Mouse (Mus musculus) MEL (cell line): ENCODE results near the gene 2010300C02Rik. TPM values are rescaled to one million over a fixed set of nuclear protein-coding genes. Genes with fewer than 3 reads are reported as not detected.

ENCODE experiments used
- DNase-seq: peaks from one replicate; pipeline ENCODE4 v3.0.0; 2011; ENCODE audit warnings: low read depth, low spot score
- H3K27ac ChIP-seq: 2 replicates; pipeline ENCODE4 v1.5.1; 2012; ENCODE audit warnings: low read depth, mild to moderate bottlenecking, control low read depth, low read length, moderate library complexity; ENCODE audit not compliant: control insufficient read depth
- H3K27me3 ChIP-seq, 2 experiments: fragments of 150-350 bp in 1 of 2; sonication (generic) in 1 of 2; 2 replicates each; pipeline ENCODE4 v1.6.1; 2012; ENCODE audit warnings: low read length in 2 of 2, mild to moderate bottlenecking in 2 of 2, improper control_type of control experiment in 1 of 2, moderate library complexity in 1 of 2; ENCODE audit not compliant: insufficient read depth in 2 of 2, control insufficient read depth in 1 of 2
- H3K36me3 ChIP-seq, 2 experiments: 2 replicates each; pipeline ENCODE4 v1.6.1; 2012 to 2014; ENCODE audit warnings: low read length in 2 of 2, improper control_type of control experiment in 1 of 2, inconsistent platforms in 1 of 2, mild to moderate bottlenecking in 1 of 2; ENCODE audit not compliant: insufficient read depth in 2 of 2, control insufficient read depth in 1 of 2
- H3K4me1 ChIP-seq, 2 experiments: fragments of 150-350 bp in 1 of 2; sonication (generic) in 1 of 2; 2 replicates each; pipeline ENCODE4 v1.6.1; 2012; ENCODE audit warnings: low read length in 2 of 2, improper control_type of control experiment in 1 of 2, mild to moderate bottlenecking in 1 of 2; ENCODE audit not compliant: insufficient read depth in 2 of 2, control insufficient read depth in 1 of 2
- H3K4me3 ChIP-seq, 2 experiments: fragments of 150-350 bp in 1 of 2; sonication (generic) in 1 of 2; 2 replicates each; pipeline ENCODE4 v1.5.1; 2012; ENCODE audit warnings: low read depth in 2 of 2, low read length in 2 of 2, mild to moderate bottlenecking in 2 of 2, moderate library complexity in 2 of 2, control low read depth in 1 of 2, improper control_type of control experiment in 1 of 2; ENCODE audit not compliant: control insufficient read depth in 1 of 2, insufficient read depth in 1 of 2
- H3K79me2 ChIP-seq: 2 replicates; pipeline ENCODE4 v1.6.1; 2012; ENCODE audit warnings: mild to moderate bottlenecking, low read length, moderate library complexity; ENCODE audit not compliant: control insufficient read depth, poor library complexity, insufficient read depth
- H3K9ac ChIP-seq: 2 replicates; pipeline ENCODE4 v1.6.1; 2012; ENCODE audit warnings: low read depth, mild to moderate bottlenecking, control low read depth, low read length, moderate library complexity; ENCODE audit not compliant: control insufficient read depth, poor library complexity, severe bottlenecking
- H3K9me3 ChIP-seq: fragments of 150-350 bp; sonication (generic); replicated peaks from 2 replicates; pipeline ENCODE4 v1.6.1; 2012; ENCODE audit warnings: mild to moderate bottlenecking, low read length, improper control_type of control experiment, moderate library complexity; ENCODE audit not compliant: insufficient read depth
- CHD1 ChIP-seq: IDR thresholded peaks from 2 replicates; pipeline ENCODE4 v1.6.1; 2012; ENCODE audit warnings: low read depth, mild to moderate bottlenecking, inconsistent platforms, low read length, improper control_type of control experiment
- CHD2 ChIP-seq: IDR thresholded peaks from 2 replicates; pipeline ENCODE4 v1.6.1; 2011; ENCODE audit warnings: low read length, improper control_type of control experiment
- CTCF ChIP-seq, 3 experiments: IDR thresholded peaks in 2 of 3; conservative IDR thresholded peaks in 1 of 3; 2 replicates each; pipeline ENCODE4 v1.5.1; 2011 to 2012; ENCODE audit warnings: low read length in 3 of 3, low read depth in 2 of 3, mild to moderate bottlenecking in 2 of 3, improper control_type of control experiment in 1 of 3, inconsistent platforms in 1 of 3, mixed read lengths in 1 of 3, moderate library complexity in 1 of 3; ENCODE audit not compliant: control insufficient read depth in 1 of 3, insufficient read depth in 1 of 3, poor library complexity in 1 of 3, severe bottlenecking in 1 of 3
- ELF1 ChIP-seq: IDR thresholded peaks from 2 replicates; pipeline ENCODE4 v1.6.1; 2014; ENCODE audit warnings: low read depth, mild to moderate bottlenecking, inconsistent platforms, low read length, improper control_type of control experiment, moderate library complexity
- GATA1 ChIP-seq: IDR thresholded peaks from 2 replicates; pipeline ENCODE4 v1.6.1; 2011; ENCODE audit warnings: low read depth, low read length, improper control_type of control experiment
- JUND ChIP-seq: IDR thresholded peaks from 2 replicates; pipeline ENCODE4 v1.6.1; 2011; ENCODE audit warnings: low read depth, mild to moderate bottlenecking, improper control_type of control experiment, low read length
- MXI1 ChIP-seq: IDR thresholded peaks from 2 replicates; pipeline ENCODE4 v1.6.1; 2011; ENCODE audit warnings: mild to moderate bottlenecking, low read depth, low read length, improper control_type of control experiment
- NELFE ChIP-seq: IDR thresholded peaks from 2 replicates; pipeline ENCODE4 v1.6.1; 2011; ENCODE audit warnings: low read depth, low read length, improper control_type of control experiment
- POLR2A ChIP-seq, 2 experiments: IDR thresholded peaks; 2 replicates each; pipeline ENCODE4 v1.6.1; 2011 to 2012; ENCODE audit warnings: low read length in 2 of 2, mild to moderate bottlenecking in 2 of 2, control low read depth in 1 of 2, improper control_type of control experiment in 1 of 2, low read depth in 1 of 2, moderate library complexity in 1 of 2; ENCODE audit not compliant: control insufficient read depth in 1 of 2, insufficient read depth in 1 of 2, poor library complexity in 1 of 2
- RAD21 ChIP-seq: IDR thresholded peaks from 2 replicates; pipeline ENCODE4 v1.6.1; 2011; ENCODE audit warnings: mild to moderate bottlenecking, low read depth, low read length, improper control_type of control experiment
- SIN3A ChIP-seq: IDR thresholded peaks from 2 replicates; pipeline ENCODE4 v1.6.1; 2012; ENCODE audit warnings: low read length, improper control_type of control experiment, inconsistent platforms
- SMC3 ChIP-seq: IDR thresholded peaks from 2 replicates; pipeline ENCODE4 v1.6.1; 2011; ENCODE audit warnings: low read depth, low read length, improper control_type of control experiment
- TBP ChIP-seq: IDR thresholded peaks from 2 replicates; pipeline ENCODE4 v1.8.0; 2011; ENCODE audit warnings: low read depth, low read length, improper control_type of control experiment
- UBTF ChIP-seq: IDR thresholded peaks from 2 replicates; pipeline ENCODE4 v1.6.1; 2012; ENCODE audit warnings: low read depth, mild to moderate bottlenecking, inconsistent platforms, low read length, improper control_type of control experiment, moderate library complexity, borderline replicate concordance; ENCODE audit not compliant: insufficient read depth
- polyA plus RNA-seq, 2 experiments: library from polyadenylated mRNA; stranded (reverse) in 1 of 2; unstranded in 1 of 2; fragments of >175 nt in 1 of 2; fragments of >200 nt in 1 of 2; gene quantifications; 2 replicates each; pipeline versions ENCODE4 v1.2.1 to v1.2.4; 2012; ENCODE audit warnings: low replicate concordance in 2 of 2, low read depth in 1 of 2; ENCODE audit not compliant: insufficient read length in 2 of 2, insufficient read depth in 1 of 2, missing spikeins in 1 of 2
- total RNA-seq: library from RNA; depleted of rRNA; stranded (reverse); fragments of 300-350 nt; gene quantifications from 2 replicates; pipeline ENCODE4 v1.2.3, GENCODE M21; 2012

2010300C02Rik gene
- total and polyA plus RNA-seq, 3 experiments: not detected

DNA sequence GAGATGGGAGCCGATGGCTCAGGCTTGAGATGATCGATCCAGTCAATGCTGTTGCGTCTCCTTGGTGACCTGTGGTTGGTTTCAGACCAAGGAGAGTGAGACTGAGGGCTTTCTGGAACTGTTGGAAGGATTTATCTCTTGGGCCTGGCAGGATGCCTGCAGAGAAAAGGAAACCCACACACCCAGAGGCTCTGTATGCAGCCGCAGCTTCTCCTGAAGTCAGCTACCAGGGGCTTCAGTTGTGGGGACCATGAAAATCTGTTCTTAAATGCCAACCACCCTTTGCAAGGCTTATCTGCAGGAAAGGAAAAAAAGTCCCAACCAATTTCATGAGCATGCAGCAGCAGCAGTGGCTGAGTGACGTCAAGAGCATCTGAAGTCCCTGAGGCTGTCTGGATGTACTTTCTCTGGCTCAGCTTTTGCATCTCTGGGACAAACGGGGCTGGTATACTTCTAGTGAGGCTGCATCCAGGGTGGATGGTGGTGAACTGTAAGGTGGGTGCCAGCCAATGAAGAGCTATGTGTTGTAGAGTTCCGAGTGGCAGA is 42.8 kb downstream of the 2010300C02Rik start:
- Histone ChIP-seq H3K4me3 (no peak overlapping the region), H3K4me1 (no peaks in the 10 kb centered on the region)
- TF ChIP-seq RAD21 (no peak), GATA1 (no peak), SIN3A (no peak), POLR2A (IDR thresholded peaks at IDR 0.05; ENCODE audit: control insufficient read depth in 1 of 2, insufficient read depth in 1 of 2, low read depth in 1 of 2, low read length in 2 of 2, poor library complexity in 1 of 2) (no peak), MXI1 (no peak), NELFE (no peak), UBTF (no peak)
- TF ChIP-seq, all 39 proteins: peak for 0
- Histone ChIP-seq H3K36me3 (no peaks in the 10 kb centered on the region), H3K9me3 (no peaks in the 10 kb centered on the region), H3K79me2 (no peaks in the 10 kb centered on the region), H3K27ac (no peak overlapping the region), H3K27me3 (peaks cover 0 to 4% of the 10 kb centered on the region in 2 experiments; a peak in 1 of 4 replicates), H3K9ac (no peak overlapping the region)
- DNase-seq: no peak

DNA sequence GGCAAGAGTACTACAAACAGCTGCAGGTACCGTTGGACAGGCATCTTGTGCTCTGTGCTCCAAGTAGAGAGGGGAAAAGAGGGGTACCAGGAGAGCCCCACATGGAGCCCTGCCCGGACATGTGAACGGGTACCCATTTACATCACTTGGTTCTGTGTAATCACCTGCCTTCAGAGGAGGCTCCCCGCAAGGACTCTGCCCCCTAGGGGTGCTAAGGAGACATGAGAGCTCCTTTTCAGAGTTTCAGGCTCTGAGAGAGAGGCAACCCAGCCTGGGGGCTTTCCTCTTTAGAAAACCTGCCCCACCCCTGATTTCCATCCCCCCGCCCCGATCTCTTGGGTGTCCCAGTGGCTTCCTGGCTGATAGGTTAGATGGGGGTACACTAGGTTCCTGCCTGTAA is 44.4 kb downstream of the 2010300C02Rik start:
- peaks cover 0 to 2% of the 10 kb centered on the region in 2 experiments; a peak in 1 of 4 replicates for H3K27me3 ChIP-seq
- H3K27ac ChIP-seq: no peak overlapping the region
- H3K79me2 ChIP-seq: no peaks in the 10 kb centered on the region
- H3K9ac ChIP-seq: no peak overlapping the region
- no peak overlapping the region for H3K4me3 ChIP-seq
- H3K36me3 ChIP-seq: no peaks in the 10 kb centered on the region
- H3K9me3 ChIP-seq: no peaks in the 10 kb centered on the region
- DNase-seq: peak; percentile 10
- no peaks in the 10 kb centered on the region for H3K4me1 ChIP-seq
- TF ChIP-seq NELFE: no peak
- peak; percentile 7; the same call in 1 of the 2 replicates for TF ChIP-seq SMC3
- TF ChIP-seq CTCF (IDR thresholded peaks at IDR 0.05 in 2 of 3, conservative IDR thresholded peaks at IDR 0.05 in 1 of 3; ENCODE audit: control insufficient read depth in 1 of 3, insufficient read depth in 1 of 3, low read depth in 2 of 3, low read length in 3 of 3, poor library complexity in 1 of 3, severe bottlenecking in 1 of 3): peak; percentile 22 to 45 (median 24); a peak in 4 of 6 replicates

DNA sequence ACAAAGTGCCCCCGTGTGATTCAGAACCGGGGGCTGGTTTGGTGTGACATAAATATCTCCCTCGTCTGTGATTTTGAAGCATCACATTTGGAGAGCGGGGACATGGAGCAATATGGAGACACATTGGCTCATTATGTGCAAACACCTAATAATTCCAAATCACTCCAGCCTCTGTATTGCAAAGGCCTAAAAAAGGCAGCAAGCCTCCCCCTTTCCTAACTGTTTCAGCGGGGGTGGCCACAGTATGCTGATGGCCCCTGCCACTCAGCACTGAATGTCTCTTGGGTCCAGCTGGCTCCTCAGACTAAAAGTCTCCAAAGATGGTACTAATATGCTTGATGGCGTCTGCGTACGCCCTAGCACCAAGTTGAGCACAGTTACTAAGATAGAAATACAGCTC is 45.6 kb downstream of the 2010300C02Rik start:
- no peaks in the 10 kb centered on the region for H3K9me3 ChIP-seq
- no peak for DNase-seq
- H3K27ac ChIP-seq: no peak overlapping the region
- H3K36me3 ChIP-seq: no peaks in the 10 kb centered on the region
- no peak overlapping the region for H3K4me3 ChIP-seq
- no peaks in the 10 kb centered on the region for H3K4me1 ChIP-seq
- peaks cover 0 to 2% of the 10 kb centered on the region in 2 experiments; a peak in 1 of 4 replicates for H3K27me3 ChIP-seq
- TF ChIP-seq GATA1 (no peak), TBP (no peak), JUND (no peak), CHD2 (no peak), CHD1 (no peak), ELF1 (no peak)
- H3K79me2 ChIP-seq: no peaks in the 10 kb centered on the region
- H3K9ac ChIP-seq: no peak overlapping the region
